Mouse (Mus musculus): ENCODE measurements around the gene Wdr17. TPM values are rescaled to one million over a fixed set of nuclear protein-coding genes. Genes with fewer than 3 reads are reported as not detected.

The Wdr17 gene
- total and polyA plus RNA-seq, 3 experiments, result not detected

- TF ChIP-seq EP300 (IDR thresholded peaks at IDR 0.05; ENCODE audit: insufficient read depth, low read depth, low read length) (no peak), POLR2A (IDR thresholded peaks at IDR 0.05; ENCODE audit: insufficient read depth, low read depth, low read length) (no peak), CTCF (IDR thresholded peaks at IDR 0.05) (no peak)
- intact Hi-C loops (cut with DNase I), result no loop called here
- Histone ChIP-seq H3K27ac (no peak overlapping the region), H3K4me3 (no peak overlapping the region), H3K4me1 (ENCODE audit: control insufficient read depth, insufficient read depth, low read length) (no peaks in the 10 kb centered on the region), H3K27me3 (ENCODE audit: control insufficient read depth, insufficient read depth, low read length) (no peaks in the 10 kb centered on the region), H3K9ac (ENCODE audit: low read depth, low read length) (no peak overlapping the region), H3K79me2 (replicated peaks; ENCODE audit: control insufficient read depth, insufficient read depth, low read length) (no peaks in the 10 kb centered on the region), H3K36me3 (ENCODE audit: control insufficient read depth, insufficient read depth, low read length) (no peaks in the 10 kb centered on the region)
- no peak for DNase-seq
- 85% methylated on average over 5 of the region's 5 CpGs for WGBS
These were observed 292.4 kb downstream of the Wdr17 start for GRCm38 (mm10) chr8:54594634-54595033.

- no peak for DNase-seq
- no peaks in the 10 kb centered on the region for H3K79me2 ChIP-seq (replicated peaks; ENCODE audit: control insufficient read depth, insufficient read depth, low read length)
- intact Hi-C loops (cut with DNase I), result no loop called here
- no peak overlapping the region for H3K27ac ChIP-seq
- no peak overlapping the region for H3K9ac ChIP-seq (ENCODE audit: low read depth, low read length)
- TF ChIP-seq CTCF (IDR thresholded peaks at IDR 0.05), result no peak
- no peak for TF ChIP-seq POLR2A (IDR thresholded peaks at IDR 0.05; ENCODE audit: insufficient read depth, low read depth, low read length)
- no peak for TF ChIP-seq EP300 (IDR thresholded peaks at IDR 0.05; ENCODE audit: insufficient read depth, low read depth, low read length)
- H3K36me3 ChIP-seq (ENCODE audit: control insufficient read depth, insufficient read depth, low read length), result 0 out of 2 replicates have a peak, but pooled peaks cover 2% of the 10 kb centered on the region
- WGBS, result 53% methylated on average over 1 of the region's 1 CpGs
- H3K27me3 ChIP-seq (ENCODE audit: control insufficient read depth, insufficient read depth, low read length), result no peaks in the 10 kb centered on the region
- H3K4me3 ChIP-seq, result no peak overlapping the region
- H3K4me1 ChIP-seq (ENCODE audit: control insufficient read depth, insufficient read depth, low read length), result peaks cover 1% of the 10 kb centered on the region
These were observed 304.1 kb downstream of the Wdr17 start for GRCm38 (mm10) chr8:54582886-54583285.

- no peaks in the 10 kb centered on the region for H3K27me3 ChIP-seq (ENCODE audit: control insufficient read depth, insufficient read depth, low read length)
- H3K36me3 ChIP-seq (ENCODE audit: control insufficient read depth, insufficient read depth, low read length), result peaks cover 2% of the 10 kb centered on the region; the same call in 1 of the 2 replicates
- 69% methylated on average over 3 of the region's 3 CpGs for WGBS
- H3K79me2 ChIP-seq (replicated peaks; ENCODE audit: control insufficient read depth, insufficient read depth, low read length), result no peaks in the 10 kb centered on the region
- TF ChIP-seq EP300 (IDR thresholded peaks at IDR 0.05; ENCODE audit: insufficient read depth, low read depth, low read length), result no peak
- TF ChIP-seq CTCF (IDR thresholded peaks at IDR 0.05), result no peak
- TF ChIP-seq POLR2A (IDR thresholded peaks at IDR 0.05; ENCODE audit: insufficient read depth, low read depth, low read length), result no peak
- no peak overlapping the region for H3K27ac ChIP-seq
- intact Hi-C loops (cut with DNase I), result no loop called here
- peaks cover 1% of the 10 kb centered on the region for H3K4me1 ChIP-seq (ENCODE audit: control insufficient read depth, insufficient read depth, low read length)
- H3K9ac ChIP-seq (ENCODE audit: low read depth, low read length), result no peak overlapping the region
- no peak for DNase-seq
- H3K4me3 ChIP-seq, result no peak overlapping the region
These were observed 305.5 kb downstream of the Wdr17 start for GRCm38 (mm10) chr8:54581436-54581835.

Other genes starting within 250 kb of the Wdr17 start
- gene Gpm6a, start 67.7 kb upstream of the Wdr17 start, total RNA-seq (2021), result 10 to 100 TPM in 1 of 2 experiments, 1 to 10 TPM in 1; 9.0 to 10.6 TPM
- 5.8 and 10.5 TPM in 2 replicates for gene Gpm6a, start 67.7 kb upstream of the Wdr17 start, polyA plus RNA-seq (2012; rRNA removed)

Data from heart, adult 2 months (tissue).